Mouse (Mus musculus) Patski (cell line): ENCODE results near the gene Mphosph9. TPM values are rescaled to one million over a fixed set of nuclear protein-coding genes. Genes with fewer than 3 reads are reported as not detected.

ENCODE experiments used
- ATAC-seq: fragments of 100-300 bp; one replicate; pipeline ENCODE4 v1.8.0; 2021
- CTCF ChIA-PET: fragments of 350-600 bp; sonication (Branson Sonifier 250); formaldehyde crosslinking; loops from one replicate; lab custom pipeline; 2022; ENCODE audit warnings: inconsistent platforms; lab: Charles Lee
- POLR2A ChIA-PET: fragments of 350-600 bp; sonication (Branson Sonifier 250); formaldehyde crosslinking; loops from one replicate; lab custom pipeline; 2022; ENCODE audit warnings: antibody characterized with exemption, inconsistent platforms; lab: Charles Lee
- DNase-seq: peaks from one replicate; pipeline ENCODE4 v3.0.0-alpha.2; 2011; ENCODE audit warnings: low read depth, low spot score
- H3K27me3 ChIP-seq: fragments of 371-371 bp; one replicate; pipeline ENCODE4 v1.5.1; 2021
- CTCF ChIP-seq: fragments of 100-300 bp; IDR thresholded peaks from one replicate; pipeline ENCODE4 v1.5.1; 2021
- in situ Hi-C: fragments of 300-500 bp; cut with MboI; formaldehyde crosslinking; loops from 3 replicates; pipeline ENCODE4 v1.11.1; 2018; ENCODE audit warnings: low pct_unique_long_range_greater_than_20kb, mixed read lengths
- polyA plus RNA-seq: library from polyadenylated mRNA; unstranded; gene quantifications from one replicate; pipeline ENCODE4 v1.2.3, GENCODE M21; 2021

The Mphosph9 gene
- polyA plus RNA-seq, 1 experiment from 2014 or later: 14.0 TPM

DNA sequence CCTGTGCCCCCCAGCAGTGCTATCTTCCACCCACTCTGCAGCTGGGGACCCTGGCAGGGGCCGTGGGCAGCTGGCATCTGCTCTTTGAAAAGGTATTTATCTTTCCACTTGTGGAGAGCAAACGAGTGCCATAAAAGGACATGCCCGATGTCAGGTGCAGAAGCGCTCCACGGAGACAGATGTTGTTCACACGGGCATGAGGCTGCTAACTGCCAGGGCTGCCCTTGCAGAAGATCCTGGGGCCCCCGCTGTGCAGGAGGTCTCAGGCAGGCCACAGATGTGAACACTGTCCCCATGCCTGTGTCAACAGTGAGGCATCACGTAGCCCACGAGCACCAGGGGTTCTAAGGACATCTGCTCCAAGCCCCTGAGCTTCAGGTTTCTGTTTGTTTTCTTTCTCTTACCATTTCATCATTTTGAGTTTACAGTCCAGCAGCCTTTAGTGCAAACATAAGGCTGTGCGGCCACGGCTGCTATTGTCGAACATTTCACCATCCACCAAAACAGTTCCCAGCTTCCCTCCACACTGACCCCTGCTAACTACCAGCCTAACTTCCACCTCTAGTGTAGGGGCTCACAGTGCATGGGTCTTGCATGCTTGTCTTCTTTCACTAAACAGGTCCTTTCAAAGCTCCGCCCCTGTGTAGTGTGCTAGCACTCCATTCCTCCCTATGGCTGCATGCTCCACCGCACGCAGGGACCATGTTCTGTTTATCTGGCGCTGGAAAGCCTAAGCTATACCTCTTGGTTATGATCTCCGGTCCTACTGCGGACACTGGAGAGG is 95.2 kb downstream of the Mphosph9 start:
- ChIA-PET CTCF (interaction anchor here (1.5 to 1.8 kb wide), 2 partner anchors 10 to 21 kb away, joined by 4 to 5 read pairs; no protein-coding TSS in a partner anchor), POLR2A (interaction anchor here (1.5 kb wide), 1 partner anchor 21 kb away, joined by 4 read pairs; no protein-coding TSS in a partner anchor)
- no peaks in the 10 kb centered on the region for H3K27me3 ChIP-seq
- DNase-seq (no peak), ATAC-seq (no peak)
- no peak for TF ChIP-seq CTCF
- in situ Hi-C loops: no loop called here

DNA sequence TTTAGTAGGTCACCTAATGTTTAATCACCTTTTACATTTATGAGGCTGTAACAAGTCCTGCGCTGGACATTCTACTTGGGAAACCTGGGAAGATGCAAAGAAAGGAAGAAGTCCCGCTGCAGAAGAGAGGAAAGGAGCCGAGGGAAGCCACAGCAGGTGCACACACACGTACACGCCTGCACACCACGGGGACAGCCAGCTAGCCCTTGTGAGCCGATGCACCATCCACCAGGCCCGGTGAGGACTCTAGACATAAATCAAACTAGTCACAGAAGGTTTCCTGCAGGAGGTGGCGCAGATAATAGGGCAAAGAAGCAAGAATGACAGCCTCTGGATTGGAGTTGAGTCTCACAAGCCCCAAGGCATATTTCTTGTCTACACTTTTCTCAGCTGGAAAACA is 97.3 kb downstream of the Mphosph9 start:
- TF ChIP-seq CTCF: no peak
- CTCF ChIA-PET: interaction anchor here (1.2 kb wide), 1 partner anchor 11 kb away, joined by 3 read pairs; no protein-coding TSS in a partner anchor
- no peaks in the 10 kb centered on the region for H3K27me3 ChIP-seq
- POLR2A ChIA-PET: interaction anchor here (0.6 kb wide), 1 partner anchor 467 kb away, joined by 3 read pairs; no protein-coding TSS in a partner anchor
- DNase-seq (no peak), ATAC-seq (no peak)
- in situ Hi-C loops: no loop called here

DNA sequence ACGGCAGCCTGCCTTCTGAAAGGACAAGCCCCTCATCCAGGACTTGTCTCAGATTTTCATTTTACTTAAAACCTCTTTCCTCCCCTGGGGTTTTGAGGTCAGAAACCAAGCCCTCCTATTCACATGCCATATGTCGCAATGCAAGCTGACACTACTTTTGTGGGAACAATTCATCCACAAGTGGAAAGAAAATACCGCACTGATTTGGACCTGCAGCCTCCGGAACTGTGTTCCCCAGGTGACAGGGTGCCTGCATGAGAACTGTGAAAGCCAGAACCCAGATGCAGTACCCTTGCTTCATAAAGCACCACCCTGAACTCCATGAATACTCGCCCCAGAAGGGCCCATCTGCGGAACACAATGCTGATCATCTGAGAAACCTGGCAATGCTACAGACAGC is 100.6 kb downstream of the Mphosph9 start:
- ChIA-PET POLR2A (interaction anchor here (0.6 kb wide), 1 partner anchor 14 kb away, joined by 3 read pairs; no protein-coding TSS in a partner anchor), CTCF (interaction anchor here (0.9 to 1.1 kb wide), 2 partner anchors 9 to 25 kb away, joined by 3 to 4 read pairs; no protein-coding TSS in a partner anchor)
- TF ChIP-seq CTCF: no peak
- no peaks in the 10 kb centered on the region for H3K27me3 ChIP-seq
- DNase-seq: no peak
- in situ Hi-C loops: no loop called here
- ATAC-seq: no peak

DNA sequence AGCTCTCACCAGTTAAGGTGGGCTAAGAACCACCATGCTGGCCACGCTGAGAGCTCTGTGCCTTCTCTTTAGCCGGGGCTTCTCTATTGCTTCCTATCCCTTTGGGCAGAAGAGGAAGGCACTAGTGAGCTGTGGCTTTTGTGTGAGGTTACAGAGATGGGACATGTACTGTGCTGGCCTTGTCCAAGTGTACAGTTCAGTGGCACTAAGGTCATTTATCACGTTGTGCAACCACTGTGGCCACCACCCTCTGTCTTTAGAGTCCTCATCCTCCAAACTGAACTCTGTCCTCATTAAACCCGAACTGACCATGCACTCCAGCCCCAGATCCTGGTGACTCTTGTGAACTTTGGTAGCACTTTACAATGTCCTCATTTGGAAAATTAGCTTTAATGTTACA is 101.3 kb downstream of the Mphosph9 start:
- in situ Hi-C loops: no loop called here

DNA sequence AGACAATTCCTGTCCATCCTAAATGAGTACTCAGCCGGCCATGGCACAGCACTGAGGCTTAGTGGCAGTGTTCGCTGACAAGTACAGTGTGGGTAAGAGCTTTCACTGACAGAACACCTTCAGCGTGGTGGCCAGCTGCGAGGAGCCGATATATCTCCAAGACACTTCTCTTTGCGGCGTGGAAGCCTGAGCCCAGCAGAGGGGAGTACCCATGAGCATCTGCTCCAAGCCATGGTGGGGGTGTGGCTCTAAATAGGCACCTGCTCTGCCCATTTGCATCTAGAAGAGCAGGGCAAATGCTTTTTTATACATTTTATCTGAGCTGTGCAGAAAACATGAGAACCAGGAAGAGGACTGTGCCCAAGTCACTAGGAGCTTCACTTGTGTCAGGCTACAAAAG is 101.9 kb downstream of the Mphosph9 start:
- TF ChIP-seq CTCF: no peak
- DNase-seq (no peak), ATAC-seq (no peak)
- H3K27me3 ChIP-seq: no peaks in the 10 kb centered on the region
- ChIA-PET CTCF (interaction anchor here (1.0 to 1.4 kb wide), 2 partner anchors 34 to 63 kb away, joined by 3 to 4 read pairs; no protein-coding TSS in a partner anchor), POLR2A (no interaction called here)
- in situ Hi-C loops: no loop called here

More for the DNA sequence above, 101.3 kb downstream of the Mphosph9 start:
- CTCF ChIA-PET: interaction anchor here (0.9 to 1.4 kb wide), 4 partner anchors 9 to 64 kb away, joined by 3 to 4 read pairs (median 4); no protein-coding TSS in a partner anchor
- ATAC-seq (no peak), DNase-seq (no peak)
- TF ChIP-seq CTCF: no peak
- no peaks in the 10 kb centered on the region for H3K27me3 ChIP-seq
- POLR2A ChIA-PET: no interaction called here

DNA sequence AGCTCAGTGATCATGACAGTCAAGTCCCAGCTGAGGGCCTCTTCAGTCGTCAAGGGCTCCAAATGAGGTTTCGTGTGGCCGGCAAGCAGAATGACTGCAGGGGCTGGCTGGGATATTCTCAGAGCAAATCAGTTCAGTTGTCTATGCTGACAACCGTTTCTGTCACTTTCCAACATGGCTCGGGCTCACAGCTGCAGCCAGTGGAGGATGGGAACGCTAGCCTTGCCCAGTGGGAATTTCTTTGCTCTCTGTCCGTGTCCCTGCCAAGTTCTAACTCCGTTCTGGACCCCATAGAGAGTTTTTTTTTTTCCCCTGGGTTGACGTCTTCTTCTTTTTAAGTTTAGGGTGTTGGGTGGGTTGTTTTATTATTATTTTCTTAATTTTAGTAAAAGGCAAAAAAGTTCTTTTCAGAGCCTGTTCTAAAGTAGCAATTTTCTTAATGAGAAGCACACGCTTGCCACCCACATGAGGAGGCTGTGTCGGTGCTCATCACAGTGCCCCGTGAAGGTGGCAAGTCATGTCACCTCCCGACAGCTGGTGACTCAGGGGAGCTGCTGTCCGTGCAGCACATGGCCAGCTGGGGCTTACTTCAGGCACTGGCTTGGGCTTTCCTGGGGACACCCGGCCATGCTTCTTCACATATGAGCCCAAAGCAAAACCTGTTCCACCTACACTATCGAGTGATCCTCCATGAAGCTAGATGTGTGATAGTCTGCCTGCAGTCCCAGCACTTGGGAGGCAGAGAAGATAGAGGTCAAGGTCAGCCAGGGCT is 103.3 kb downstream of the Mphosph9 start:
- POLR2A ChIA-PET: no interaction called here
- no peak for TF ChIP-seq CTCF
- in situ Hi-C loops: no loop called here
- CTCF ChIA-PET: interaction anchor here (1.1 to 2.7 kb wide), 2 partner anchors 10 to 35 kb away, joined by 3 to 5 read pairs; no protein-coding TSS in a partner anchor
- DNase-seq (no peak), ATAC-seq (no peak)
- H3K27me3 ChIP-seq: no peaks in the 10 kb centered on the region

DNA sequence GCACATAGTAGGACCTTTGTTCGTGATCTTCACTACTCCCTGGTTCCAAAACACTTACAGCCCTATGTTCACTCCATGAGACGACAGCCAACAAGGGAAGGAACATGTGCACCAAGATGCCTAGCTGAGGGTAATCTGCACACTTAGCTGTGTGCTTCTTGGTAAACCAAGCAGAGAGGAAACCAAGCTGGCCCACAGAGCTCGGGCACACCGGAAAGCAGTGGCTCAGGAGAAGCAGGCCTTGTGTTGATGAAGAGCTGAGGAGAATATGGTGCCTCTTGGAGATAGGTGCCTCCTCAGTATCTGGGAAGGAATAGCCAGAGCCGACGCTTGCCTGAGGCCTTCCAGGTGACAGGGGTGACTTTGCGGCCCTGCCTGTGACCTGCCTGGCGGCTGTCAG is 104.2 kb downstream of the Mphosph9 start:
- POLR2A ChIA-PET: no interaction called here
- DNase-seq (no peak), ATAC-seq (no peak)
- CTCF ChIA-PET: interaction anchor here (1.1 to 2.8 kb wide), 3 partner anchors 9 to 34 kb away, joined by 3 to 5 read pairs (median 5); no protein-coding TSS in a partner anchor
- no peaks in the 10 kb centered on the region for H3K27me3 ChIP-seq
- in situ Hi-C loops: no loop called here
- TF ChIP-seq CTCF: no peak

DNA sequence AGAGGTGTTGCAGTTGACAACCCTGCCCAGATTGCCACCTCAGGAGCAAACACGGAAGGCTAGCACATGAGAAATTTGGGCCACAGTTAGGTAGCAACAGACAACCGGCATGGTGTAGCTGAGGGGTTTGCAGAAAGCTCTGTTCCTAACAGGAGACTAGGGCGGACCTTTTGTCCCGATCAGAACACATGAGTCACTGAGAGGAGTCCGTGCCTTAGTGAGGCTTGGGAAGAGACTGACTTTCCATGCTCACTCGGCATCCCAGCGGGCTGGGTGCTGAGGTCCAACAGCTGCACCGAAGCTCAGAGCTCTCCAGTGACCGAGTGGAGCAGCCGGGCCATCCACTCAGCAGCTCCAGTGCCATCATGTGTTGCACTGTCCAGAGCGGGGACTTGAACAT is 105.1 kb downstream of the Mphosph9 start:
- no peaks in the 10 kb centered on the region for H3K27me3 ChIP-seq
- ATAC-seq (no peak), DNase-seq (no peak)
- POLR2A ChIA-PET: no interaction called here
- TF ChIP-seq CTCF: no peak
- in situ Hi-C loops: no loop called here
- CTCF ChIA-PET: interaction anchor here (2.7 to 2.8 kb wide), 2 partner anchors 10 to 12 kb away, joined by 5 read pairs; no protein-coding TSS in a partner anchor

DNA sequence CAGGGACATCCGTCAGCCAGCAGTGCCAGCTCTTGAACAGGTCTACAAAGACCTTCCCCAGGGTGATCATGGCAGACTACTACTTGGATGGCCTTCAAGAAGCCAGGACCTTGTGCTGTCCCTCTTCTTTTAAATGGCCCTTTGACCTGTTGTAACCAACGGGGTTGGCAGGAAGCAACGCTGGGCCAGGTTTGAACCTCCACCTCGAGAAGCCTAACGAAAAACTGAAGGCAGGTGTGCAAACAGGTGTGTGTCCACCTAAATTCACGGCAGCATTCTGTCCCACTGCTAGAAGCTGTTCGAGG is 106.1 kb downstream of the Mphosph9 start:
- no peaks in the 10 kb centered on the region for H3K27me3 ChIP-seq
- DNase-seq (no peak), ATAC-seq (no peak)
- ChIA-PET CTCF (interaction anchor here (0.7 to 2.8 kb wide), 3 partner anchors 11 to 24 kb away, joined by 3 to 5 read pairs (median 3); no protein-coding TSS in a partner anchor), POLR2A (interaction anchor here (0.6 kb wide), 1 partner anchor 55 kb away, joined by 4 read pairs; no protein-coding TSS in a partner anchor)
- in situ Hi-C loops: no loop called here
- no peak for TF ChIP-seq CTCF
